Mouse (Mus musculus): ENCODE results near the gene Eif3a.

The Eif3a gene

DNA sequence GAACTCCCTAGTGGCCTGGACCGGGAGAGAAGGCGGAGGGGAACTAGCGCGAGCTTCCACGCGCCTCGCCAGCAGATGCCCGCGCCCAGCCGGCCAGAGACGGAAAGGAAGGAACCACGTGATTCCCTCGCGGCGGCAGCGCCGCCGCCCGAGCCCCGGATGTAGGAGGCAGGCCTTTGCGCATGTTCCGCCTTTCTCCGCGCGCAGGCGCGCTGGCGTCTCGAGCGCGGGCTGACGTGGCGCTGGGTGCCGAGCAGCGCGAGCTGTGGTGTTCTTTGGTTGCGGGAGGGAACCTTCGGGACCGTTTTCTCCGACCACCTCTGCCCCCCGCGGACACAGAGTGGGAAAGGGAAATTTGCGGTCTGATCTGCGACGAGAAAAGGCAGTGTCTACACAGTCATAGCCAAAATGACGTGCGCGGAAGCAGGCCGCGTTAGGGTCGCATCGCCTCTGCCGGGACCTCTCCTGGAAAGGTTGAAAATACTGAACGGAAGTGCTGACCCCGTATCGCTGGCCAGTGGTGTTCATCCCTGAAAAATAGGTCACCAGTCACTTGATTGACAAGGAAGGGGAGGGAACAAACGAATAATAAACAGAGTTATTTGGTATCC is at the start of gene Eif3a:
Eif3a (minus strand) TSS at position 108 of the 611 bp plus-strand sequence.
- peak; percentile 94 for DNase-seq

DNA sequence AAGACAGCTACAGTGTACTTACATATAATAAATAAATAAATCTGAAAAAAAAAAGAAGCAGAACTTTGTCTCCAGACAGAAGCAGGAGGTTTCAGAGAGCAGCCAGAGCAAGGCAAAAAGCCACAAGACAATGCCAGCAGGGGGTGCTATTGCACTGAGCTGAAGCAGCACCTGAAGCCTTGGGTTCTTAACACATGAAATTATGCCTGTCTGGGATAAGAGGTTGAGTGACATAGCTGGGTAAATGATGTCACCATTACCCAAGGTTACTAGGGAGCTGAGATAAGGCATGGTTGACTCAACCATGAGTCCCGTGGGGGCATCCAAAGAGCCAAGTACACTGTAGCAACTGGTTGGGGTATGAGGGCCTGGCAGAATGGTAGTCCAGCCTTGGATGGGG is 47.3 kb upstream of the Eif3a start:
- DNase-seq = peak; percentile 67

DNA sequence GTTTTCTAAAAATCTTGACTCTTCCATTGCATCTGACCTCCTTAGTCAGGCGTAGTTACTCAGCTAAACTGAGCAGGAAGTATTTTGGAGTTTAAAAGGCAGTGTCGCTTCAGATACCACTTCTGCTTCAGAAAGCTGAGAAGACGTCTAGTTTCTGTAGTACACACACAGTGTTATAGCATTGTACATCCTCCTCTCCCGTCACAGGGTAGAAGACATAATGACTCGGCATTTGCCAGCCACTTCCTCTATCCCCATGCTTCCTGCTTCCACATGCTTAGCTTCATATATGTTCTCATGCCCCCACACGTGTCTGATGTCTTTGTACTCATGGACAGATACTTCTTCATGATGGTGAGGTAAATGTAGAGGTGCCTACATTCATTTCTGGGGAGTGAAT is 28.2 kb upstream of the Eif3a start:
- DNase-seq = no peak

DNA sequence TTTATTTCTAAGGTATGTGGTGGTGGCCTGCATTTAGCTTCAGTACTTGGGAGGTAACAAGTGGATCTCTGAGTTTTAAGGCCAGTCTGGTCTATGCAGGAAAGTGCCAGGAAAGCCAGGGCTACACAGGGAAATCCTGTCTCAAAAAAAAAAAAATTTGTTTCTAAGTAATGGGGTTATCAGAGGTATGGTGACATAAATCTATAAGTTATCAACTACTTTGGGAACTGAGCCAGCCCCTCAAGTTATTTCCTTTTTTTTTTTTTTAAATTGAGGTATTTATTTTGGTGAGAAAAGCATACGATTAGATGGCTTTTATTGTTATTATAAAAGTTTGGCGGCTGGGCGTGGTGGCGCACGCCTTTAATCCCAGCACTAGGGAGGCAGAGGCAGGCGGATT is 22.7 kb upstream of the Eif3a start:
- DNase-seq = no peak

DNA sequence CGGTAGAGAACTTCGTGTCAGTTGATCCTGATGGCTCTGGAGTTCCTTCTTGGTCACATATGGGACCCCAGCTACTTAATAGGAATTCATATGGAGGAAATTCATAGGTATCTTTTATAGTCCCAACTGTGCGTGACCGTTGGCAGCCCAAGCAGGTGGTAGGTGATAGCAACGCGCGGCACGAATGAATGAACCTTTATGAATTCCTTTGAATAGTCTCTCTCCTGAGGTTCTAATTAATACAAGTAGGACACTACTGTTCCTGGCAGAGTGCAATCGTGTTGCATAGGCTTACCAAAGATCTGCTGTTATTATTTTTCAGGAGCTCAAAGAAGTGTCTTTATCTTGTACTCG is 21.6 kb upstream of the Eif3a start:
- DNase-seq = no peak

DNA sequence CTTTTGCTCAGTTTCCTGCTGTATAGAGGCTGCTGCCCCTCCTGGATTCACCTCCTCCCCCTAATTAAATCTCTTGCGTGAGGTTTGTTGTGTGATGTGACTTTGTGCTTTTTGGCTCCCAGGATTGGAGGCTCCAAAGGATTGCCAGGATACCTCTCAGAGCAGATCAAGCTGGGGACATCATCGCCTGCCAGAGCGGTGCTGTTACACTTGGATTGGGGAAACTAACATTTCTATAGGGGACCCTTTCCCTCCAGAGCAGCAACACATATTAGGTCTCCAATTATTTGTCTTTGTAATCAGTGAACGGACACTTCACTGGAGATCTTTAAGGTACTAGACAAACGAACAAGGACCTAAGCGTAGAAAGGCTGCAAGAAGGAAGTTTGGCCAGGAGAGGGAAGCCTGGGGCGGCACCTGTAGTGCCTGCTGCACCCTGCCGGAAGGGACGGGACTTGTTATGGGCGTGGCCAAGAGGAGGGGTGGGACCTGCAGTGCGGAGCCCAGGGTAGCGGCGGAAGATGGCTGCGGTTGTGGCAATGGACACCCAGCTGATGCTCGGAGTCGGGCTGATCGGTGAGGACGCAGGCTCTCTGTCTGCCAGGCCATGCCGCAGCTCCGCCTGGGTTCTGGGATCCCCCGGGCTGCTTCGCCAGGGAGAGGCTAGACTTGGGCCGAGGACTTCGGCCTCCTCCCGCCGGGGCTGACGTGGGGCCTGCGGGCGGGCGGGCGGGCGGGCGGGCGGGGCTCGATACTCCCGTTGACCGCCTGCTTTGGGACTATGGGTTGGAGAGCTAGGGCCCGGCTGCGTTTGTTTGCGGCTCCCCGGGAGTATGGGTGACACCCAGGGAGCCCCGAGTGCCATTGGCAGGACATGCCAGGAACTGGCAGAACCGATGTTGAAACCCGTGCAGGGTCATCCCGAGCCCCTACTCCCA is 20.9 kb upstream of the Eif3a start, which contains the start of gene Fam45a:
Fam45a (plus strand) TSS at position 488 of the 938 bp plus-strand sequence.
- peak; percentile 93 for DNase-seq

DNA sequence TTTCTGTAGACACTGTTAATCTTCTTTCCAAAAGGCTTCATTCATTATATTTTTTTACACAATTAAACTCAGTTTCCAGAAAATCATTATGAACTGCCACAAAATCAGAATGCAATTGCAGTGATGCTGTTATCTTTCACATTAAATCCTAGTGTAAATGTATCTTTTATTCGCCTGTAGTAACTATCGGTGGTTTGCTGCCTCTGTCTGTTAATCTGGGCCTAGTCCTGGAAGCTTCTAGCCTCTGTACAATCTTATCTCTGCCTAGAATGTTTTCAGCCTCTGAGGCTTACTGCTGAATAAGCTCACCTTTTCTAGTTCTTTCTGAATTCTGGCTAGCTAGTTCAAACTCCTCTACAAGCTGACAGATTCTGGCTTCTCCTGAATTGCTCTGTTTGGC is 19.5 kb upstream of the Eif3a start:
- DNase-seq = no peak

DNA sequence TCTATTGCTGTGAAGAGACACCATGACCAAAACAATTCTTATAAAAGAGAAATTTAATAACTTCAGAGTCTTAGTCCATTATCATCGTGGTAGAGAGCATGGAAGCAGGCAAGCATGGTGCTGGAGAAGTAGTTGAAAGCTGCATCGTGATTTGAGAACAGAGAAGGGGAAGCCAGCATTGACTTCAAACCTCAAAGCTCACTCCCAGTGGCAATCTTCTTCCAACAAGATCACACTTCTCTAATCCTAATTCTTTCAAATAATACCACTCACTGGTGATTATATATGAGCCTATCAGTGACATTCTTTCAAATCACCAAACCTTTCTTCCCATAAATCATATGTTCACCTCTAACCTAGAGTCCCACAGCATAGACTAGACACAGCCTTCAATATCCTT is 14.4 kb upstream of the Eif3a start:
- DNase-seq = no peak

DNA sequence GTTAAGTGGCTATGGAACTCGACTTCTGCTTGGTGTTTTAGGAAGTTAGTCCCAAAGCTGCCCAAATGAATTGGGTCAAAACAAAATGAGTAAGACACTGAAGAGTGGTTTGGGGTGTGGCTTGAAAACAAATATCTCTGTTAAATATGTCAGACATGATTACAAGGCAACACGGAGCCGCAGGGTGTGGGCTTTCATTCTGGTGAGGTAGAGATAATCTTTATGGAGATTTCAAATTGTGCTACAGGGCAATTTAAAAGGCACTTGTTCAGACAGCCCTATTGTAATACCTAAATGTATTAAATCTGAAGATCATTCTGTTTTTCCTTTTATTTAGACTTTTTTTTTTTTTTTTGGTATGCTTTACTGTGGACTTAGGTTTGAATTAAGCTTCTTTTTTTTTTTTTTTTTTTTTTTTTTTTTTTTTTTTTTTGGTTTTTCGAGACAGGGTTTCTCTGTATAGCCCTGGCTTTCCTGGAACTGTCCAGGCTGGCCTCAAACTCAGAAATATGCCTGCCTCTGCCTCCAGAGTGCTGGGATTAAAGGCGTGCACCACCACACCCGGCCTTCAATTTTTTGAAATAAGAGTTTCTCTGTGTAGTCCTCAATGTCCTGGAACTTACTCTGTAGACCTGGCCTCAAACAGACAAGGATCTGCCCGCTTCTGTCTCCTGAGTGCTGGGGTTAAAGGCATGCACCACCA is 9.6 kb upstream of the Eif3a start:
- DNase-seq = no peak

DNA sequence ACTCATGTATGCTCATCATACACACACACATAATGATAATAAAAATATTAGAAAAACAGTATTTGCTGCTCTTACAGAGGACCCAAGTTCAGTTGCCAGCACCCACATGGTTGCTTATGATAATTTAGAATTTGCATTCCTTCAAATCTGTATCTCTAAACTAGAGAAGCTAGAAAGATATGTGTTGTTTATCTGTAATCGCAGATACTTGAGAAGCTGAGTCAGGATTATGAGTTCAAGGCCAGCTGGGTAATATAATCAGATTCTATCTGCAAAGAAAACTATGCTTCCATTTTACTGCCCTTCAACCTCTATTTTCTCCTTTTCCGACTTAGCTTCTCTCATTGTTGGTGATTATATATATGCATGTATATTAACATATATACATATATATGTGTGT is 7.0 kb upstream of the Eif3a start:
- no peak for DNase-seq

DNA sequence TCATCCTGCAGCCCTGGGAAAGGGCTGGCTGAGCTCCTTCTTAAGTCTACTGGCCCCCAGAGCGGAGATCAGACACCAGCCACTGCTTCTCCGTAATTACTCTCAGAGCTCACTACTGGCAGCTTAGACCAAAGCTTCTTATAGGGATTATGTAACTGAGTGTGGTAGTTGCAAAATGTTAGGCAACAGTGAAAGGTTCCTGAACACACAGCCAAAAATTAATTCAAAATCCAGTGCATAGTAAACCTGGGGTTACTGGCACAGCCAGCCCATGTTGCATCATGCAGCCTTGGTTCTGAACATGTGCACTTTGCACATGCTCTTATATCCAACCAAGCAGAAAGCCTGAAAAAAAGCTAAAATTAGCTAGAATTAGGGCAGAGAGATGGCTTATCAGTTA is 4.8 kb upstream of the Eif3a start:
- DNase-seq = peak; percentile 27

DNA sequence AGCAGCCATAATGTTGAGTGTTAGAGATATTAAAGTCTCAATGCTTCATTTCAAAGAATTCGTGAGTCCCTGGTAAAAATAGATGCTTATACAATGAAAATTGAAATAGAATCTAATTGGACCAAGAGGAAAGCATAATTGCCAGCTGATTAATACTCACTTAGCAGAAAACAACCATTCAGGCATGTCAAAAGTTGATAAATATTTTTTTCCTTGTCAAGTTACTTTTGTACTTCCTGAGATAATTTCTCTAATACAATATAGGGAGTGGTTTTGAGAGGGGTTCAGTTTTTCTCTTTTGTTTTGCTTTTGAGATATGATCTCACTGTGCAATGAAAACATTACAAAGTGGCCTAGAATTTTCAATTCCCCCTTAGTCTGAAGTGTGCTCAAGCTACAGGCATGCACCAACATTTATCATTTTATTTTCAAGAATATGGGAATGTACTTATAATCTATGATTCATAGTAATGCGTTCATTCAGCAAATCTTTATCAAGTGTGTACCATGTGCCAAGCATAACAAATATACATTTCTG is 2.8 kb upstream of the Eif3a start:
- no peak for DNase-seq

DNA sequence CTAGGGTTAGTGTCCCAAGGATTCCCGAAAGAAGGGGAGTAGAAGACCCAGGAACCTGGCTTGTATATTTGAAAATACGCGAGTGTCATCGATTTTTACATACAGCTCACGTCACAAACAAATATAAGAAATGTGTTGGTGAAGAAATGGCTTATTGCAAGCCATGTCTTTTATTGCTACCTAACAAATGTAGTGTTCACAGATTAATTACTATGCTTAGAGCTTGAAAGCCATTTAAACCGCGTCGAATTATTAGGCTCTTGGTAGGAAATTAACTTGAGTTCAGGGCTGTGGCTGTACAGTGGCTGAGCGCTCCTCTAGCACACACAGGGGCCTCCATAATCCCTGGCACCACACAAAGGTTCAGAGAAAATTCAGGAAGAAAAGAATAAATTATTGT is 706 bp upstream of the Eif3a start:
- DNase-seq = no peak

DNA sequence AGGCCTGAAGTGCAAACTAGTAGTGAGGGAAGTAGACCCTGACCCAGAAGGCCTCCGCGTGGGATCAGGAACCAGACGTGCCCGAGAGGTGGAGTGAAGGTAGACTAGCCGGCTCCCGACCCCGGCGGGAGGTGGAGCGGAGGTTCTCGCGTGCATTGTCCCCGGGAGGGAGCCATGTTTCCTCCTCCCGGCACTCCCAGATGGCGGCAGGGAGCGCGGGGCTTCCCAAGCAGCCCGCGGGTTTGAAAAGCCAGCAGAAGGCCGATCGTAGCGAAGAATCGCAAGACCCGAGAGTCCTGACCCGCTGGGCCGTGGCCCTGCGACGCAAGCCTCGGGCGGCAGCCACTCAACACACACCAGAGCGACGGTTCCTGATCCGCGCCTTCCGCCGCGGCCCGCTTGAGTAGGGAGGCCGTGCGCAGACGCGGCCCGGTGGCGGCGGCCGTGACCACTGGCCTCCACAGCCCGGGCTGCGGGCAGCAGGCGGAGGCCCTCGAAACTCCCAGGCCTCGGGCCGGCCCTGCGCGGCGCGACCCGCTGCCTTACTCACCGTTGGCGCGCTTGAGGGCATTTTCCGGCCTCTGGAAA is 445 bp downstream of the Eif3a start:
- DNase-seq = peak; percentile 65

DNA sequence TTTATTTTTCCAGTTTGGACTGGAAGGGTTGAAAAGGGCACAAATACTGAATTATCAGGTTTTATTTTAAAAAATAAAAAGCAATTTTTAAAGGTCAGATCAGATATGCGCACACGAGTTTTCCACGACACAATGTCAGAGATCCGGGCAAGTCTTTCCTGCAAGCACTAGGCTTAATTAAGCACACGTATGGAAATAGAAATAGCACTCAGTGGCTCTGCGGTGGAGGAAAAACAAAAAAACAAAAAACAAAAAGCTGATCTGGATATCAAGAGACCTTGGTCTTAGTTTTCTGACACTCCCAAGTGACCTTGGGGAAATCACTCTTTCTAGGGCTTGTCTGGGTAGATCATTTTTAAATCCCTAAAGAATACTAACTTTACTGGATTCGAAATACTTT is 1.0 kb downstream of the Eif3a start:
- DNase-seq = no peak

DNA sequence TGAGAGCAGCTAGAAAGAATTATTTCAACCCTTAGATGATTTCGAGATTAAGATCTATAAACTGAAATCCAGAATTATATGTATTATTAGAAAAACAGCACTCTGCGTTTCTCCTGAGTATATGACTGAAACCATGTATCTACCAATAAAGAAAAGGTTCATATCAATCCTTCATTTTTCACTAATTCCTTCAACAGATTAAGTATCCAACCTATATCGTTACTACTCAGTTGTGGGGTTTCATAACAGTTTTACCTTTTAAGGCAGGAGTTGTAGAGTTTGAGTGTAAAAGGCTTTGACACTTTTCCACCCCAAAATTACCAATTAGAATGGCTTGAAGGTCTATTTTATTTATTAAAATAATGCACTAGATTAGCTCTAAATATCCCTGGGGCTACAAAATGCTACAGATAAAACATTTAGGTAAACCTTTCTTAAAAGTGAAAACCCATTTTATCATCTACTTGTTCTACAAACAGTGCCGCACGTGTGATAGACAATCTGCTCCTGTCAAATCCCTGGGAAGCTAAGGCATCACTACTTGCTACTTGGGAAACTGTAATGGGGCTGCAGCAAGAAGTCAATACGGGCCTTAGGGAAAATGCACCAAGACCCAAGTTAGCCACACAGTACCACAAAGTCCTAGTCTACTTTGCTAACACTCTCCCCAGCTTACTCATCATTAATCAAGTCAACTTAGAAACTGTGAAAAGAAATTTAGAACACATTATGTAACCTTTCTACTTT is 2.1 kb downstream of the Eif3a start:
- DNase-seq = peak; percentile 22

DNA sequence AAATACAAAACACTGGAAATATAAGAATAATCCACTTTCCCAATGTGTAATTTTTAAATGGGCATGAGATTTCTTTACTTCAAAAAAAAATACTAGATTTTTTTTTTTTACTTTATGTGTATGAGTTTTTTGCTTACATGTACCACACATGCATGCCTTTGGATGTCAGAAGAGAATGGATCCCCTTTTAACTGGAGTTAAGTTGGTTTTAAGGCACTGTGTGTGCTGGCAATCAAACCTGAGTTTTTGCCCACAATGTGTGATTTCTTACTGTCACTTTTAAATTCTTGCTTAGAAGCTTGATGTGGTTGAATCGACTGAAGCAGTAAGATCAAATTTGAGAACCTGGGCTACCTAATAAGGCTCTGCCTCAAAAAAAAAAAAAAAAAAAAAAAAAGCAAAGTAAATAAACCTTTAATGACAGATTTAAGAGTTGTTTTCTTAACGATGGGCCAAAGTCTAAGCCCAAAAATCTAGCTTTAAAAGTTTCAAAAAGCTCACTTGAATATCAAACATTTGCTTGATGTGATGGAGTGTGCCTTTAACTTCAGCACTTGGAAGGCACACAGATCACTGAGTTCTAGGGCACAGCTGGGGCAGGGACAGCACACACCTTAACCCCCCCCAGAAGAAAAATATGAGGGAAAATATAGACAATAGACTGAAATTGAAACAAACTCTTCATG is 2.9 kb downstream of the Eif3a start:
- DNase-seq = no peak

DNA sequence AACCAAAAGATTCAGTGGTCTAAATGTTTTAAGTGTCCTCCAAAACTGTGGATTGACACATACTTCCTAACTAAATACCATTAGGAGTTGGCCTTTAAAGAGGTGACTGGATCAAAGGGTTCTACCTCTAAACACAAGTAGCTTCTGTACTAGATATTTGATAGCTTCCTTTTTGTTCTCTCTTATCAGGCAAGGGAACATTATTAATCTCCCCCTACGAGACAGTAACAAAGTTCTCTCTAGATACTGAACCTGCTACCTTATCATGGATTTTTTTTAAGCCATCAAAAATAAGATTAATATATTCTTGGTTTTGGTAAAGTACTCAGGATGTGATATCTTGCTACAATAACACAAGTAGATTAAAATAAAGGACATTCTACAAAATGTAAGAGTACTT is 5.7 kb downstream of the Eif3a start:
- DNase-seq = no peak

DNA sequence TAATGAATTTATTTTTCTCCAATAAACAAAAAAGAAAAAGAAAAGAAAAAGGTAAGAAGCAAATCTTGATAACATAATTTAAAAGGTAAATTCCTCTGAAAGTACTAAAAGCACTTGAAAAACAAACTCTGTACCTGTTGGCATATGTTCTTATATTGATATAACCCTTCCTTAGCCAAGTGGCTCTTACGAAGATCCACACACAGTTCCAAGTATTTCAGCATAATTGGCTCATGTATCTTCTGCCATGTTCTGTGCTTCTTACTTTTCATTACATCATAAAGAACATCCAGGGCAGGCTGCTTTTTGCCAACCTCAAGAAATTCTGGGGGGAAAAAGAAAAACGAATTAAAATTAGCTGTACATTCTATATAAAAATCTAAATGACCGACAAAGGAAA is 8.4 kb downstream of the Eif3a start:
- no peak for DNase-seq

DNA sequence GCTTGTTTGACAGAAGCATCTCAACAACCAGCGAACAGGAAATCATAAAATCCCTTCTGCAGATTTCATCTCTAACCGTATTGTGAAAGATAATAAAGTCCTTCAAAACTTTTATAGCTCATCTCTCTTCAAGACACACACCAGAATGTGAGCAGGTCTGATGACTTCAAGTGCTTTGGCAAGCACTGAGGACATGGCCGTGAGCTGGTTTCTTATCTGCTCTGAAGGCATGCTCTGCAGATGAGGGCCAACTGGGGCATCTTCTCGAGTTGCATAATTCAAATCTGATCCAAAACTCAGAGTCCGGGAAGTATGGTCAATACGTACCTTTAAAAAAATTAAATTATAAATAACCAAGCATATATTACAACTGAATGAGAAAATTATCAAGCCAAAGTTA is 17.1 kb downstream of the Eif3a start:
- DNase-seq = no peak

DNA sequence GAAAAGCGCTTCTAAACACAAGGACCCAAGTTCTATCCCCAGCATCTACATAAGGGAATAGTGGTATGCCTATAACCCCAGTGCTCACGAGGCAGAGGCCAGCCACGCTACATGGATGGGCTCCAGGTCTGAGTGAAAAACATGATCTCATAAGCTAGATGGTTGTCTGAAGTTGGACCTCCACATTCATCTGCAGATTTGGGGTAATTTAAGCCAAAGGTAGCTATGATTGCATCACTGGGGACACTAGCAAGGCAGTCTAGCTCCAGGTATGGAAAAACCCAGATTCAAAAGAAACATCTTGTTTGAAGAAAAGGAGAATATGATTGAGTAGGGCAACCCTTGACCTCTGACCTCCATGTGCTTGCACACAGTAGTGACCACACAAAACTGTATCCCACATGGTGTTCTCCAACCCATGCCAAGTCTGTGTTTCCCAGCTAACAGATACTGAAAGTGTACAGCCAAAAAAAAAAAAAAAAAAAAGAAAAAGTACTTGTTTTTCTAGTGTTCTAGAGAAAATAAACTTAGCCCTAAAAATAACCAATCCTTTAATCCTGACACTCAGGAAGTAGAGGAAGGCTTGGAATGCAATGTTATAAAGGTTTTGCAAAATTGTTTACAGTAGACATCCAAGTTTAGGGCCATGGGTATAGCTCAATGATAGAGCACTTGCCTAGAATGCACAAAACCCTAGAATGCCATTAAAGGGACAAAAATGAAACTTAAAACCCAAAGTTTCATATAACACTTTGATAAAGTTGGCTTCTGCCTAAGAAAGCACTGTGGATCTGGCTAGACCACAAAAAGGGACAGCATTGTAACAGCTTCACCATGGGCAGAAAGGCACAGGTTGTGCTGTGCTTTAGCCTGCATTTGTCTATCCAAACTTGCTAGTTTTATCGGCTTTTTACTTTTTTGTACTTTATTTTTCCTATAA is 31.3 kb downstream of the Eif3a start:
- DNase-seq = no peak
